Mouse (Mus musculus): ENCODE measurements around the gene Klrb1a. TPM values are rescaled to one million over a fixed set of nuclear protein-coding genes. Genes with fewer than 3 reads are reported as not detected.

Klrb1a gene
- polyA plus RNA-seq, 1 experiment from 2014 or later, result not detected

- H3K4me2 ChIP-seq, result peak overlapping the region; percentile 32
- H3K4me3 ChIP-seq (replicated peaks), result no peak overlapping the region
- H3K4me1 ChIP-seq, result peaks cover 8% of the 10 kb centered on the region
- H3K27ac ChIP-seq, result no peak overlapping the region
- H3K9ac ChIP-seq, result no peak overlapping the region
- peak; percentile 69 for ATAC-seq (ENCODE audit: low FRiP score)
- no peaks in the 10 kb centered on the region for H3K27me3 ChIP-seq
- H3K9me3 ChIP-seq, result no peaks in the 10 kb centered on the region
- H3K36me3 ChIP-seq (replicated peaks), result no peaks in the 10 kb centered on the region
- WGBS, result 40% methylated on average over 9 of the region's 9 CpGs
These were observed 26.2 kb downstream of the Klrb1a start for GRCm38 (mm10) chr6:128597121-128597522.

GRCm38 (mm10) chr6:128594651-128595050 lies 28.7 kb downstream of the Klrb1a start:
- Histone ChIP-seq H3K36me3 (replicated peaks) (no peaks in the 10 kb centered on the region), H3K27ac (no peak overlapping the region), H3K4me2 (no peak overlapping the region), H3K4me1 (peaks cover 5% of the 10 kb centered on the region), H3K27me3 (no peaks in the 10 kb centered on the region), H3K4me3 (replicated peaks) (no peak overlapping the region), H3K9ac (no peak overlapping the region), H3K9me3 (no peaks in the 10 kb centered on the region)
- 90% methylated on average over 9 of the region's 9 CpGs for WGBS
- no peak for ATAC-seq (ENCODE audit: low FRiP score)

- ATAC-seq (ENCODE audit: low FRiP score), result no peak
- H3K4me3 ChIP-seq (replicated peaks), result no peak overlapping the region
- WGBS, result 30% methylated on average over 4 of the region's 4 CpGs
These were observed 33.9 kb downstream of the Klrb1a start for GRCm38 (mm10) chr6:128589426-128589825.

GRCm38 (mm10) chr6:128587619-128588018 lies 35.7 kb downstream of the Klrb1a start:
- Histone ChIP-seq H3K9me3 (no peaks in the 10 kb centered on the region), H3K36me3 (replicated peaks) (no peaks in the 10 kb centered on the region), H3K27me3 (no peaks in the 10 kb centered on the region), H3K4me2 (no peak overlapping the region), H3K9ac (no peak overlapping the region), H3K27ac (no peak overlapping the region), H3K4me3 (replicated peaks) (no peak overlapping the region), H3K4me1 (no peaks in the 10 kb centered on the region; the same call in 1 of the 2 replicates)
- no peak for ATAC-seq (ENCODE audit: low FRiP score)
- WGBS, result 88% methylated on average over 6 of the region's 6 CpGs

More at GRCm38 (mm10) chr6:128589426-128589825, 33.9 kb downstream of the Klrb1a start:
- Histone ChIP-seq H3K27me3 (no peaks in the 10 kb centered on the region), H3K36me3 (replicated peaks) (no peaks in the 10 kb centered on the region), H3K9me3 (no peaks in the 10 kb centered on the region), H3K27ac (no peak overlapping the region), H3K4me1 (no peaks in the 10 kb centered on the region; the same call in 1 of the 2 replicates), H3K9ac (no peak overlapping the region), H3K4me2 (no peak overlapping the region)

- no peak overlapping the region for H3K27ac ChIP-seq
- H3K4me1 ChIP-seq, result no peaks in the 10 kb centered on the region; the same call in 1 of the 2 replicates
- H3K27me3 ChIP-seq, result no peaks in the 10 kb centered on the region
- peak; percentile 39; the same call in 1 of the 2 replicates for ATAC-seq (ENCODE audit: low FRiP score)
- no peaks in the 10 kb centered on the region for H3K9me3 ChIP-seq
- no peak overlapping the region for H3K4me3 ChIP-seq (replicated peaks)
- no peak overlapping the region for H3K9ac ChIP-seq
- 66% methylated on average over 11 of the region's 11 CpGs for WGBS
- H3K4me2 ChIP-seq, result no peak overlapping the region
- no peaks in the 10 kb centered on the region for H3K36me3 ChIP-seq (replicated peaks)
These were observed 37.6 kb downstream of the Klrb1a start for GRCm38 (mm10) chr6:128585642-128586245.

- Histone ChIP-seq H3K9ac (no peak overlapping the region), H3K4me2 (no peak overlapping the region), H3K4me1 (no peaks in the 10 kb centered on the region; the same call in 1 of the 2 replicates), H3K27ac (no peak overlapping the region), H3K4me3 (replicated peaks) (no peak overlapping the region), H3K9me3 (no peaks in the 10 kb centered on the region), H3K27me3 (no peaks in the 10 kb centered on the region), H3K36me3 (replicated peaks) (no peaks in the 10 kb centered on the region)
- no peak for ATAC-seq (ENCODE audit: low FRiP score)
- 29% methylated on average over 10 of the region's 10 CpGs for WGBS
These were observed 39.2 kb downstream of the Klrb1a start for GRCm38 (mm10) chr6:128584070-128584660.

GRCm38 (mm10) chr6:128581508-128581907 lies 41.8 kb downstream of the Klrb1a start, which contains the start of gene A2ml1:
A2ml1 (minus strand) TSS chr6:128581608.
- Histone ChIP-seq H3K27ac (no peak within 1 kb of the TSS), H3K4me2 (no peak within 1 kb of the TSS), H3K27me3 (no peaks in the 10 kb centered on the region), H3K4me3 (replicated peaks) (no peak within 1 kb of the TSS), H3K36me3 (replicated peaks) (no peaks in the 10 kb centered on the region), H3K9ac (no peak within 1 kb of the TSS), H3K4me1 (no peaks in the 10 kb centered on the region; the same call in 1 of the 2 replicates), H3K9me3 (no peaks in the 10 kb centered on the region)
- ATAC-seq (ENCODE audit: low FRiP score), result no peak
- 85% methylated on average over 11 of the region's 11 CpGs for whole genome bisulfite sequencing

GRCm38 (mm10) chr6:128577301-128577700 lies 46.0 kb downstream of the Klrb1a start:
- ATAC-seq (ENCODE audit: low FRiP score), result no peak
- H3K4me3 ChIP-seq (replicated peaks), result no peak overlapping the region
- H3K9ac ChIP-seq, result no peak overlapping the region
- H3K27me3 ChIP-seq, result no peaks in the 10 kb centered on the region
- H3K4me2 ChIP-seq, result no peak overlapping the region
- WGBS, result 90% methylated on average over 9 of the region's 9 CpGs
- no peaks in the 10 kb centered on the region for H3K4me1 ChIP-seq
- H3K36me3 ChIP-seq (replicated peaks), result no peaks in the 10 kb centered on the region
- no peaks in the 10 kb centered on the region for H3K9me3 ChIP-seq
- H3K27ac ChIP-seq, result no peak overlapping the region

- whole genome bisulfite sequencing, result 94% methylated on average over 11 of the region's 11 CpGs
- ATAC-seq (ENCODE audit: low FRiP score), result no peak
- no peak overlapping the region for H3K9ac ChIP-seq
- H3K36me3 ChIP-seq (replicated peaks), result no peaks in the 10 kb centered on the region
- H3K4me3 ChIP-seq (replicated peaks), result no peak overlapping the region
- H3K4me1 ChIP-seq, result no peaks in the 10 kb centered on the region
- H3K27ac ChIP-seq, result no peak overlapping the region
- no peaks in the 10 kb centered on the region for H3K9me3 ChIP-seq
- H3K4me2 ChIP-seq, result no peak overlapping the region
- H3K27me3 ChIP-seq, result no peaks in the 10 kb centered on the region
These were observed 56.7 kb downstream of the Klrb1a start for GRCm38 (mm10) chr6:128566589-128566988.

Other genes with a start within 250 kb of the Klrb1a start
- 0.88 and 1.0 TPM in 2 replicates for gene Tex52, start 248.1 kb downstream of the Klrb1a start, polyA plus RNA-seq (2016; fragmentation: Nextera tagmentation; extraction: Ambion mirVana)
- not detected in 2 replicates for gene Gm44596, start 248.0 kb downstream of the Klrb1a start, polyA plus RNA-seq (2016; fragmentation: Nextera tagmentation; extraction: Ambion mirVana)
- 3.6 and 3.9 TPM in 2 replicates for gene Nrip2, start 224.2 kb downstream of the Klrb1a start, polyA plus RNA-seq (2016; fragmentation: Nextera tagmentation; extraction: Ambion mirVana)
- 34.7 and 37.2 TPM in 2 replicates for gene Itfg2, start 198.6 kb downstream of the Klrb1a start, polyA plus RNA-seq (2016; fragmentation: Nextera tagmentation; extraction: Ambion mirVana)
- gene Fkbp4, start 184.9 kb downstream of the Klrb1a start, polyA plus RNA-seq (2016; fragmentation: Nextera tagmentation; extraction: Ambion mirVana), result 525 and 564 TPM in 2 replicates
- gene Pzp, start 96.8 kb downstream of the Klrb1a start, polyA plus RNA-seq (2016; fragmentation: Nextera tagmentation; extraction: Ambion mirVana), result 0.04 TPM in 1 of 2 replicates, not detected in the other
- 0.57 and 1.2 TPM in 2 replicates for gene A2ml1, start 41.9 kb downstream of the Klrb1a start, polyA plus RNA-seq (2016; fragmentation: Nextera tagmentation; extraction: Ambion mirVana)
- gene Clec2h, start 38.9 kb upstream of the Klrb1a start, polyA plus RNA-seq (2016; fragmentation: Nextera tagmentation; extraction: Ambion mirVana), result not detected in 2 replicates
- gene Klrb1, start 99.5 kb upstream of the Klrb1a start, polyA plus RNA-seq (2016; fragmentation: Nextera tagmentation; extraction: Ambion mirVana), result not detected in 2 replicates
- 0.08 TPM in 1 of 2 replicates, not detected in the other for gene Klrb1c, start 165.7 kb upstream of the Klrb1a start, polyA plus RNA-seq (2016; fragmentation: Nextera tagmentation; extraction: Ambion mirVana)
- gene Gm44511, start 202.8 kb upstream of the Klrb1a start, polyA plus RNA-seq (2016; fragmentation: Nextera tagmentation; extraction: Ambion mirVana), result not detected in 2 replicates
- not detected in 2 replicates for gene Klrb1b, start 202.8 kb upstream of the Klrb1a start, polyA plus RNA-seq (2016; fragmentation: Nextera tagmentation; extraction: Ambion mirVana)